ENCODE assay signal across 32 mouse cellular contexts in genomic region chr15:63558691-63559090, GRCm38 (mm10).
A peak's percentile ranks its signal among the peaks of the same experiment; 100 is the strongest.
DNase-seq lines count a peak whose midpoint lies in the region; ATAC-seq and TF ChIP-seq lines count a peak whose summit lies in the region.
"Had no signal": no experiment of that assay in that cellular context is flagged by ENCODE, and none has a peak within 500 bp of the region (broad histone marks: within the 10 kb centered on the region; RNA-seq: fewer than 3 reads in every experiment).

No protein-coding gene starts in this region.

- ATAC-seq in kidney, postnatal 0 days (replicated peaks; ENCODE audit: low FRiP score, low read depth): no peak
- ATAC-seq in hindbrain, embryonic 14.5 days (ENCODE audit: low FRiP score): no peak
- ATAC-seq: forebrain, embryonic 15.5 days; hindbrain, postnatal 0 days; inflammation-experienced regulatory T-cells, adult 6 months; intestine, postnatal 0 days had no signal

- 74% methylated on average over 1 of the region's 1 CpGs for WGBS in kidney, postnatal 0 days
- WGBS in hindbrain, embryonic 14.5 days: 91% methylated on average over 1 of the region's 1 CpGs

- H3K36me3 ChIP-seq in kidney, postnatal 0 days (ENCODE audit: insufficient read depth, low read length): no peaks in the 10 kb centered on the region
- no peaks in the 10 kb centered on the region for H3K36me3 ChIP-seq in hindbrain, embryonic 14.5 days (replicated peaks; ENCODE audit: control insufficient read depth, insufficient read depth)
- H3K36me3 ChIP-seq: embryonic facial prominence, embryonic 12.5 days; embryonic facial prominence, embryonic 15.5 days; forebrain, embryonic 12.5 days; forebrain, embryonic 15.5 days; G1E; heart, embryonic 10.5 days; heart, embryonic 13.5 days; hindbrain, embryonic 10.5 days; hindbrain, embryonic 13.5 days had no signal

- H3K9me3 ChIP-seq in kidney, postnatal 0 days (replicated peaks; ENCODE audit: low read length): no peaks in the 10 kb centered on the region
- H3K9me3 ChIP-seq in hindbrain, embryonic 14.5 days (ENCODE audit: control insufficient read depth, low read length): no peaks in the 10 kb centered on the region
- H3K9me3 ChIP-seq: embryonic facial prominence, embryonic 12.5 days; embryonic facial prominence, embryonic 15.5 days; forebrain, embryonic 12.5 days; forebrain, embryonic 15.5 days; G1E; heart, embryonic 10.5 days; heart, embryonic 13.5 days; hindbrain, embryonic 10.5 days; hindbrain, embryonic 13.5 days had no signal

- no peaks in the 10 kb centered on the region for H3K27me3 ChIP-seq in kidney, postnatal 0 days (ENCODE audit: insufficient read depth, low read length)
- H3K27me3 ChIP-seq in hindbrain, embryonic 14.5 days (ENCODE audit: control insufficient read depth, insufficient read depth, low read length): no peaks in the 10 kb centered on the region
- H3K27me3 ChIP-seq: CH12.LX; embryonic facial prominence, embryonic 12.5 days; embryonic facial prominence, embryonic 15.5 days; forebrain, embryonic 12.5 days; forebrain, embryonic 15.5 days; heart, embryonic 13.5 days; hindbrain, embryonic 13.5 days had no signal

- H3K4me3 ChIP-seq in kidney, postnatal 0 days (replicated peaks; ENCODE audit: low read depth, low read length): no peak overlapping the region
- H3K4me3 ChIP-seq in hindbrain, embryonic 14.5 days (replicated peaks; ENCODE audit: low read length): no peak overlapping the region
- H3K4me3 ChIP-seq: embryonic facial prominence, embryonic 12.5 days; embryonic facial prominence, embryonic 15.5 days; erythroblast, embryonic 14.5 days; forebrain, embryonic 12.5 days; forebrain, embryonic 15.5 days; heart, adult 2 months; heart, embryonic 10.5 days; heart, embryonic 13.5 days; hindbrain, embryonic 10.5 days; hindbrain, embryonic 13.5 days had no signal

- H3K27ac ChIP-seq in kidney, postnatal 0 days: no peak overlapping the region
- no peak overlapping the region for H3K27ac ChIP-seq in hindbrain, embryonic 14.5 days
- H3K27ac ChIP-seq: embryonic facial prominence, embryonic 12.5 days; embryonic facial prominence, embryonic 15.5 days; forebrain, embryonic 12.5 days; forebrain, embryonic 15.5 days; heart, adult 2 months; heart, embryonic 10.5 days; heart, embryonic 13.5 days; hindbrain, embryonic 10.5 days; hindbrain, embryonic 13.5 days; hindbrain, postnatal 0 days had no signal

- H3K4me1 ChIP-seq in kidney, postnatal 0 days (replicated peaks; ENCODE audit: insufficient read depth, low read length): no peaks in the 10 kb centered on the region
- no peaks in the 10 kb centered on the region for H3K4me1 ChIP-seq in hindbrain, embryonic 14.5 days (replicated peaks; ENCODE audit: control insufficient read depth, insufficient read depth, low read length)
- H3K4me1 ChIP-seq: embryonic facial prominence, embryonic 12.5 days; embryonic facial prominence, embryonic 15.5 days; forebrain, embryonic 12.5 days; forebrain, embryonic 15.5 days; heart, embryonic 10.5 days; hindbrain, embryonic 10.5 days; hindbrain, embryonic 13.5 days had no signal

- no peak overlapping the region for H3K4me2 ChIP-seq in kidney, postnatal 0 days (ENCODE audit: low read length)
- no peak overlapping the region for H3K4me2 ChIP-seq in hindbrain, embryonic 14.5 days (replicated peaks)
- H3K4me2 ChIP-seq: embryonic facial prominence, embryonic 12.5 days; embryonic facial prominence, embryonic 15.5 days; forebrain, embryonic 12.5 days; forebrain, embryonic 15.5 days; heart, embryonic 13.5 days; hindbrain, embryonic 13.5 days had no signal

- peak; percentile 14 for DNase-seq in adrenal gland, postnatal 10 days
- no peak for DNase-seq in adrenal gland, postnatal 4 days (ENCODE audit: low spot score in 2 of 2)
- DNase-seq in kidney, postnatal 0 days (ENCODE audit: low spot score): peak; percentile 6
- DNase-seq in kidney, adult 11 months: no peak
- DNase-seq in 416B (ENCODE audit: low read depth): peak; percentile 76
- DNase-seq in adrenal gland, postnatal 36 days: peak; percentile 3 to 22
- DNase-seq in hindbrain, embryonic 14.5 days (ENCODE audit: low spot score): no peak
- DNase-seq in right cerebral cortex, postnatal 4 days: no peak
- DNase-seq: B cell, adult 2 months; cerebellum, adult 11 months; cerebellum, adult 2 months; cerebellum, adult 9-11 months; cerebellum, postnatal 25 days; gastrocnemius, postnatal 10 days; gastrocnemius, postnatal 36 days; heart, adult 2 months; heart, postnatal 36 days; kidney, adult 8-10 months had no signal

- no peak overlapping the region for H3K9ac ChIP-seq in kidney, postnatal 0 days (ENCODE audit: low read depth, low read length)
- H3K9ac ChIP-seq in hindbrain, embryonic 14.5 days: no peak overlapping the region
- H3K9ac ChIP-seq: embryonic facial prominence, embryonic 12.5 days; embryonic facial prominence, embryonic 15.5 days; forebrain, embryonic 12.5 days; forebrain, embryonic 15.5 days; heart, embryonic 13.5 days; hindbrain, embryonic 13.5 days had no signal

- TF ChIP-seq CTCF in kidney, postnatal 0 days (IDR thresholded peaks at IDR 0.05; ENCODE audit: low read depth): no peak

Comparison
In these comparisons a context has a peak if more than half of its experiments do, and no peak if none do; other contexts are left out.
1. DNase-seq: peak in adrenal gland, postnatal 10 days (single experiment), kidney, postnatal 0 days (single experiment), 416B (single experiment) and adrenal gland, postnatal 36 days (2 of 2); none in adrenal gland, postnatal 4 days (0 of 2), kidney, adult 11 months (single experiment), hindbrain, embryonic 14.5 days (single experiment) and right cerebral cortex, postnatal 4 days (single experiment).